ENCODE assay signal across 35 mouse cellular contexts in the genomic region with DNA sequence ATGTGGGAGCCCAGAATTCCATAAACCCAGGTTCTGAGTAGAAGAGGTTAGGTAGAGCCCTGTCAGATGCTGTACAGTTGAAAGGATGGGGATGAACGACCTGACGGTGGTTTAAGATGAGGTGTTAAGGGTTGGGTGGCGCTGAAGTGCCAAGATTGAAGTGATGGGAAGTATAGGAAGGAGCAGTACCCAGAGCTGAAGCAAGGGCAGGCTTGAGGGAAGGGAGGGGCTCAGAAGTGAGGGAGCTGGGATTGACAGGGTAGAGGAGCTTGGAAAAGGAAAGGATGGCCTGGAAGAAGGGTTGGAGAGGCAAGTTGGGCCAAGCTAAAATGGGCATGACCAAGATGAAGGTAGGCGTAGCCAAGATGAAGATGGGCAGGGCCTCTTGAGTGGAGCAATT. TPM values are rescaled to one million over a fixed set of nuclear protein-coding genes. Genes with fewer than 3 reads are reported as not detected.
"Had no signal": no experiment of that assay in that cellular context is flagged by ENCODE, and none has a peak within 500 bp of the region (broad histone marks: within the 10 kb centered on the region; RNA-seq: fewer than 3 reads in every experiment).

No protein-coding gene starts in this region.

- H3K27ac ChIP-seq: embryonic facial prominence, embryonic 10.5 days; embryonic facial prominence, embryonic 12.5 days; embryonic facial prominence, embryonic 13.5 days; embryonic facial prominence, embryonic 15.5 days; forebrain, embryonic 10.5 days; forebrain, embryonic 12.5 days; forebrain, embryonic 13.5 days; forebrain, embryonic 15.5 days; gastrocnemius, adult 2 months; heart, adult 2 months had no signal

- H3K4me3 ChIP-seq: embryonic facial prominence, embryonic 10.5 days; embryonic facial prominence, embryonic 12.5 days; embryonic facial prominence, embryonic 13.5 days; embryonic facial prominence, embryonic 15.5 days; erythroblast, embryonic 14.5 days; forebrain, embryonic 10.5 days; forebrain, embryonic 12.5 days; forebrain, embryonic 13.5 days; forebrain, embryonic 15.5 days; gastrocnemius, adult 2 months; heart, adult 2 months had no signal

- H3K9me3 ChIP-seq: embryonic facial prominence, embryonic 10.5 days; embryonic facial prominence, embryonic 12.5 days; embryonic facial prominence, embryonic 13.5 days; embryonic facial prominence, embryonic 15.5 days; forebrain, embryonic 10.5 days; forebrain, embryonic 12.5 days; forebrain, embryonic 13.5 days; forebrain, embryonic 15.5 days had no signal

- DNase-seq: cerebellum, adult 2 months; cerebellum, adult 8-10 months; cerebellum, adult 9-10 months; cerebellum, adult 9-11 months; cerebellum, postnatal 10 days; cerebellum, postnatal 14 days; cerebellum, postnatal 25 days; cerebellum, postnatal 36 days; embryo, embryonic 11 days; forebrain, postnatal 0 days; gastrocnemius, adult 2 months; gastrocnemius, postnatal 10 days; gastrocnemius, postnatal 14 days; gastrocnemius, postnatal 25 days; gastrocnemius, postnatal 36 days; heart, adult 18-20 months; heart, adult 2 months had no signal

- H3K9ac ChIP-seq: embryonic facial prominence, embryonic 12.5 days; embryonic facial prominence, embryonic 13.5 days; embryonic facial prominence, embryonic 15.5 days; forebrain, embryonic 12.5 days; forebrain, embryonic 13.5 days; forebrain, embryonic 15.5 days; forebrain, postnatal 0 days had no signal

- H3K36me3 ChIP-seq: embryonic facial prominence, embryonic 10.5 days; embryonic facial prominence, embryonic 12.5 days; embryonic facial prominence, embryonic 13.5 days; embryonic facial prominence, embryonic 15.5 days; forebrain, embryonic 10.5 days; forebrain, embryonic 12.5 days; forebrain, embryonic 15.5 days had no signal

- H3K4me1 ChIP-seq: embryonic facial prominence, embryonic 12.5 days; embryonic facial prominence, embryonic 13.5 days; embryonic facial prominence, embryonic 15.5 days; forebrain, embryonic 10.5 days; forebrain, embryonic 12.5 days; forebrain, embryonic 13.5 days; forebrain, embryonic 15.5 days had no signal

- H3K4me2 ChIP-seq: embryonic facial prominence, embryonic 12.5 days; embryonic facial prominence, embryonic 13.5 days; embryonic facial prominence, embryonic 15.5 days; forebrain, embryonic 12.5 days; forebrain, embryonic 13.5 days; forebrain, embryonic 15.5 days had no signal

- ATAC-seq: forebrain, embryonic 13.5 days; forebrain, embryonic 14.5 days; forebrain, embryonic 15.5 days; forebrain, embryonic 16.5 days; forebrain, postnatal 0 days had no signal

RNA-seq across cellular contexts. Expression of gene Wnt7a, which starts 10.5 kb away (rescaled TPM):
- total RNA-seq: common myeloid progenitor, adult 5-6 weeks; gastrocnemius, adult 18-20 months; gastrocnemius, adult 2 months; gastrocnemius, adult 8-10 months; gastrocnemius, postnatal 10 days; gastrocnemius, postnatal 14 days; gastrocnemius, postnatal 25 days; gastrocnemius, postnatal 36 days; gastrocnemius, postnatal 4 days; granulocyte monocyte progenitor cell, adult 5-6 weeks; heart, adult 18-20 months; heart, adult 2 months; heart, adult 8-10 months had no signal
- polyA plus RNA-seq: erythroblast, embryonic 14.5 days; gonadal fat pad, adult 2 months; heart, adult 2 months had no signal
